Mouse (Mus musculus) c-Kit-positive CD71-positive TER-119-negative erythroid progenitor cells, embryonic 14.5 days (primary cell): ENCODE measurements around the gene Anapc15-ps.

ENCODE experiments used
- DNase-seq: peaks from one replicate; pipeline ENCODE4 v3.0.0-alpha.2; 2013; ENCODE audit warnings: low read depth

Anapc15-ps gene

DNA sequence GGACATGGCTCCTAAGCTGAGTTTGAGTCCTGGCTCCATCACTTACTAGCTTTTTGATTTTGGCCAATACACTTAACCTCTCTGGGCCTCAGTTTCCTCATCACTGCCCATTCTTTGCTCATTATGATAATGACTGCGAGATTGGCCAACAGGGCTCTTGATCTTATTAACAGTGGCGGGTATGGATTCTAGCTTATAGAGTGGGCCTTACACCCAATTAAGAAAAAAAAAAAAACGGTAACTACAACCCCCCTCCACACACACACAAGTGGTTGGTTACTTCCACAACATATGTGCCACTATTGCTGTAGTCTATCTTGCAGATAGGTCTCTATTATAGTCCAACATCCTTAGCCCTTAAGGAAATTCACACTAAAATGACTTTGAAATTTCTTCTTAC, at the start of gene Anapc15-ps:
Gene Anapc15-ps, minus strand, starts transcription at position 101 of the 400 bp plus-strand sequence.
- no peak for DNase-seq

DNA sequence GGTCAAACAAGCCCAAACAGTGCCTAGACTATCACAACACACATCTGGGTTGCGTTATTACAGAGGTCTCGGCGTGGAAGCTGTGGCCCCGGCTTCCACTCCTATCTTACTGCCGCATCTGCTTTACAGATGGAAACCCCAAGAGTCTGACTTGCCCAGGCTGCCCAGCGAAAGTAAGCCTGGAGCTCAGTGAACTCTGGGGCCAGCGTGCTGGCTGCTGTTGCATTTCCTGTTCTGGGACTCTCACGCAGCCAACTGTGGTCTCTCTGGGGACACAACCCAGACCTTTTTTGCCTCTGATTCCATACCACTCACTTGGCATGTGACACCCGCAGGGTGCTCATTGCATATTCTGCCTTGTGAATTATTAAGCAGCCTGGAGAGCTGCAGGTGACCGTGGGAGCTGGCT, 49.0 kb upstream of the Anapc15-ps start:
- peak; percentile 58 for DNase-seq

DNA sequence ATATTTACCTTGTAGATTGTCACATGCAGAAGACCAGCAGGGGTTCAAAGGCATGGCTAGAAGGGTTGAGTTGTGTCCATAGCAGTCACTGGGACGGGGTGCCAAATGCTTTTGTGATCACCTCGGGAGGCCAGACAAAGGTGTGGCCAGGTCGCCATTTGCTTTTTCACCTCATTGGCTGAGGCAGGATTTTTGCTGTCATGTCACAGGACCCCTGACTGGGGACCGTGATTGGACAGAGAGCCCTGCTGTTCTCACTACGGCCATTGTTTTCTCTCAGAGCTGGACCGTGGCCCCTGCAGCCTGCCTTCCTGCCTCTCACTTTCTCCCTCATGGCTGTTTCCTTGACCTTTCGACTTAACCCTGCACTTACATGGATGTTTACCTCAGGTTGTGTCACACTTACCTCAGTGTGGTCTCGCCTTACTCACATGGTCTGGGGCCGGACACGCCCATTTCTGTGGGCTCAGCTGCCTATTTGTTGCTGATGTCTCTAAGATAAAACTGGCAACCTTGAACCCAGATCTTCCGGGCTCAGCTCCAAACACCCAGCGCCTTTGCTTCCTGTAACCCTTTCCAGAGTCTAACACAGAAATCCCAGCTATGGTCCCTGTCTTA, 47.0 kb upstream of the Anapc15-ps start:
- no peak for DNase-seq

DNA sequence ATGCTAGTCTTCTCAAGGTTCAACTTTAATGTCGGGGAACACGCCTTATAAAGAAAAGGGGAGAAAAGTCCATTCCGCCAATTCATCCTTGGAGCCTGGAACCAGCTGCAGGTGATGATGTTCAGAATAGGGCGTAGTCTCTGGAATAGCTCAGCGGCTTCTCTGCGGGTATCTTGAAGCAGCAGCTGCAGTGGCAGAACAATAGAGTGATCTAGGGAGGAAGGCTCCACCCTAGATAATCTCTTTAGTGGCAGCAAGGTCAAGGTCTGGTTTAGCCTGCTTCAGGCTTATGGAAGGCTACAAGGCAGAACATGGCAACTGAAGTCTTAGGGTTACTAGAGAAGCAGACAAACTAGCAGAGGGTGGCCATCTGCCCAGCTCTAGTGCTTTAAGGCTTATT, 46.2 kb upstream of the Anapc15-ps start:
- no peak for DNase-seq

DNA sequence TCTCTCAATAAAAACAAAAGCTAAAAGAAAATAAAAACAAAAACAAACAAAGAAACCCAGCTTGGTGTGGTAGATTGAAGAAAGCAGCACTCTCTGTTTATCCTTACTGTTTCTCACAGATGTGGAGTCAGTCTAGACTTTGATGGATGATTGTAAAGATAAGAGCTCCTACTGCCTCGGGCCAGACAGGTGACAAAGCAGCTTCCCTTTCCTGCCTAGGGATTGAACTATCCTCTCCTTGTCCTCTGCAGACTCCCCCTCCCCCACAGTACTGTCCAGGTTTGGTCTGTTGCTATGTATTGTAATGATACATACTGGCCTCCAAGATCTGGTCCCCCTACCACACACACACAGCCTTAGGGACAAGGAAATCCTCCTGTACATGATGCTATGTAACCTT, 45.5 kb upstream of the Anapc15-ps start:
- no peak for DNase-seq

DNA sequence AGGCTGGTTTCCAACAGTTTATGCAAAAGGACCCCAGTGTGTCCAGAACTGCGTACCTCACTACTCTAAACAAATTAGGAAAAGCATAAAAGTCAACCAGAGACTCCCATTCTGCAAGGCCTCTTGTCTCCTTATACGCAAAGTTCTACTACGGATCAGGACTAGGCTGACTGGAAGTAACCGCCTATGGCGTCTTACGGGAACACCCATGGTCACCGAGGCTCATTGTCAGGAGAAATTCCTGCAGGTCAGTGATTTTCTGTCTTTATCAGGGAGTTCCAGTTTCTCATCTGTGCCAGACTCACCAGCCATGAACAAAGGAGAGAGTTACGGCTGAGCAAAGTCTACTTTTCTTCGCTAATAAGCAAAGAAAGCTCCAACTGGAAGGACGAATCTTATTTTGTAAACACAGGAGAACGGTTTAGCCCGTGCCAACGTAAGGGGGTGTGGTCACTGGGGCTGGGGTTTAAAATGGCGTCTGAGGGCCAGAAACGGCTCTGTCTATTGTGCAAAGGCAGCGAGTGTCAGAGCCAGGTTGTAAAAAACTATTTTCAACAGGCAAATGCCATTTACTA, 43.9 kb upstream of the Anapc15-ps start:
- DNase-seq: no peak

DNA sequence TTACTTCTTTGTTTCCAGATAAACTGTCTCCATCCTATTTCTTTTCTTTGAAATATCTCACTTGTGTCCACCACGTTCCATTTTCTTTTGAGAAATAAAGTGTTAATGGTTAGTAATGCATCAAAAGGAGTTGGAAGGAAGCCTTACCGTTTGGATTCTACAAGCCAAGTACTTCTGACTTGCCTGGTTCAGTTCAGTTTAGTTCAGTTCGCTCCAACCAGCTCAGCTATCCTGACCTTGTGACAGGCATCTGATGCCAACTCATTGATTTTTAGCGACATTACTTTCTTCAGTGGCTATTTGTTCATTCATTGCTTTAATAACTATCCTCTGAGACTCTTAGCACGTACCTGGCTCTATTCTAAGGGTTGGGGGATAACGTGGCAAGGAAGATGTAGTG, 42.4 kb upstream of the Anapc15-ps start:
- no peak for DNase-seq

DNA sequence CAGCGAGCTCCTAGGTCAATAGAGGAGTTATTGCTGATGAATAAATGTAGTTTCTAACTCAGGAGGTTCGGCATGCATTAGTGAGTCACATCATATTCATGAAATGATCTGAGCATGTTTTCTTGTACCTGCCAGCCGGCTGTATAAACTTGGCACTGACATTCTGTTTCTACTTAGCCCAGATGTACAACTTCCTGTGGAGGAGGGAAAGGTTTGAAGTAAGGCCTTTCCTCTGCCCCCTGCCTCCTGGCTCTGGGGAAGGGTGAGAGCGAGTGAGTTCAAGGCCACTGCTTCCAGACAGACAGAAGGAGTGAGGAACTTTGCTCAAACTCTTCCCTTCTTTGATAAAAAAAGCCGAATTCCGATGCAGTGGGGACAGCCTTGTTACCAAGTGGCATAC, 39.0 kb upstream of the Anapc15-ps start:
- DNase-seq: no peak

DNA sequence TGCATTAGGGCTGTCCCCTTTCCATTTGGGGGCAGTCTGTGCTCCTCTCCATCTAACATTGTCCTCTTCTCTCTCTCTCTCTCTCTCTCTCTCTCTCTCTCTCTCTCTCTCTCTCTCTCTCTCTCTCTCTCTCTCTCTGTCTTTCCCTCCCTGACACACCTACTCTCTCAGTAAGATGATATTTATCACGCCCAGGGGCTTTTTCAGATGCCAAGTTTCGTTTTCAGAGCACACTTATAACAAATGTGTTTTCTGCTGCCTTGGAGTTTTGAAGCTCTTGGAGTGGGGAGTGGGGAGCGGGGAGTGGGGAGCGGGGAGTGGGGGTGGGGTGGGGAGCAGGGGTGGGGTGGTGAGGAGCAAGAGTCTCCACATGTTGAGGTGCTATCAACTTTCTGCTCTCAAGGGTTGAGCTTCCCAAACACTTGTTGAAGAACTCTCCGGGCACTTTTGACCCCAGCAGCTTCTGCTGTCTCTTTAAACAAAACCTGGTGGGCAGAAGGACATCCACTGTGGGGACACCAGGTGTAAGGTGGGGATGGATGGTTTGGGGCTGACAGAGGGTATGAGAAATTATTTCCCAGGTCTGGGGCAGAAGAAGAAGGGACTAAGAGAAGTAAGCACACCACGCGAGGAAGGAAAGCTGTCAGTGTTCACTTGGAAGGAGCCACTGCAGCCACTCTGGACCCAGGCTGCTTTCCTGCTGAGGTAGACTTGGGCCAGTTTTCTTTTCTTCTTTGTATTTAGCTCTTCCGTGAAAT, 36.8 kb upstream of the Anapc15-ps start:
- DNase-seq: no peak

DNA sequence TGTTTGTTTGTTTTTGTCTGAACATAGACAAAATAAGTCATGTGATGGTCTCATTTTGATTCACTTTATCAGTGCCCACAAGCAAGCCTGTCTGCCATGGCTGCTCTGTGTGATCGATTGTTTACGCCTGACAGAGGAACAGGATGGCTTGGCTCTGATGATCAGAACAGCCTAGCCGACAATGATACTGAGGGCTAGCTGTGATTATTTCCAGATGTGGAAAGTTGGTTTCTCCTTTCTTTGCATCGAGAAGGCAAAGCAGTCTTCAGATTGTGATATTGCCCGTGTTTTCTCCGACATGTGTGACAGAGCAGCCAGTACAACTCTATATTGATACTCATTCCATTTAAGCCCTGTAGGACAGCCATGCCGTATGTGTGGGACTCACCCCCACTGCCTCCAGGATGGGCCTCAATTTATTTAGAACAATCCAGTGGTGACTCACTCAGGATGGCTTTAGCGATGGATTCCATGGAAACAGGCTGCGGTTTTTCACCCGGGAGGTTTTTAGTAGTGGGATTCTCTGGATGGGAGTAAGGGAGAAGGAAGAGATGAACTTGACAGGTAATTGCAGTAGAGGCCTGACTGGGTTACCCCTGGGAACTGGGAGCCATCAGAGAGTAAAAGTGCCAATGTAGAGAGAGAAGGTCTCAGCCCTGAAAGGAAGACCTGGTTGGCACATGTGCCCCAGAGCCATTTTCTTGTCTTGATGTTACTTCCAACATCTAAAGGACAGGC, 36.1 kb upstream of the Anapc15-ps start:
- DNase-seq: no peak

DNA sequence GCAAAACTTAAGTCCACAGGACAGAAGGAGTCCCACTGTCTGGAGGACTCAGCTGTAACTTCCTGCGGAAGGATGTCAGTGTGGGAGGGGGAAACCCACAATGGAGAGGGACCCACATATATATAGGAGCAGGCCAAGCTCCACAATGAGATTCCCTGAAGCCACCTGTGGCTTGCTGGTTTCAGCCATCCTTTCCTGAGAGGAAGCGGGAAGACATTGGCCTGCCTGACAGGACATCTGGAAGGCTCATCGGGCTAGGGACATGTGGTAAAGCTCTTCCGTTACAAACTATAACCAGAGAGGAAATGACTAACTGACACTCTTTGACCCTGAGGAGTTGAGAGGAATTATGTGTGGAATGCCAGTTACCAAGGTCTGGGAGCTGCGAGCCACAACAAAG, 34.8 kb upstream of the Anapc15-ps start:
- DNase-seq: no peak

DNA sequence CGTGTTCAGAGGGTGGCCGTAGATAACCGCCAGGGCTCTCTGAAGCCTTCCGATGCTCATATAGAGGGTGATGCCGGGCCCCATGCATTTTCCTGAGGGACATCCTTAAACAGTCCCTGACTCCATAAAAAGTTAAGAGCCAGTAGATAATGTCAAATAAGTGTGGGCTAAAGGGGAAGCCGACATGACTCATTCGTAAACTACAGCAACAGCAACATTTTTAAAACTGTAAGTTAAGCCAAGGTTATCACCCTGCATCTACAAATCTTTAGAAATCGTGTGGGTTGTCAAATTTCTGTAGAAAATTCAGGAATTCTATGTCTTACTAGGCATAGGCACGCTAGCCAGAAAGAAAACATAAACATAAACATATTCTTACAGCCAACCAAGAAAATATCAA, 33.6 kb upstream of the Anapc15-ps start:
- no peak for DNase-seq

DNA sequence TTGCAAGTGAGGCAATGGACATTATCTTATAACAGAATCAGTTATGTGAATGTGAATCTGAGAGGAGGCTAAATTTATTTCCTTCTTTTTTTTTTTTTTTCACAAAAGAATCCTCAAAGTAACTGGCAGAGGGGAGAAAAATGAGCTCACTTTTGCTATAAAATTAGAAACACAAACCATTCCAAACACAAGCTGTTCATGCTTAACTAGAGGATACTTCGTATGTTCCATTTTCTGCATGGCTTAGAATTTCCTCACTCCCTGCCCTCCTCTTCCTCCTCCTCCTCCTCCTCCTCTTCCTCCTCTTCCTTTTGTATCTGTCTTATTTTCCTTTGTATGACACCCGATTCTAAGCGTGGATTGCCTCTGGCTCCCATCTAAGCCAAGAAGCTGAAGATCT, 32.5 kb upstream of the Anapc15-ps start:
- no peak for DNase-seq

DNA sequence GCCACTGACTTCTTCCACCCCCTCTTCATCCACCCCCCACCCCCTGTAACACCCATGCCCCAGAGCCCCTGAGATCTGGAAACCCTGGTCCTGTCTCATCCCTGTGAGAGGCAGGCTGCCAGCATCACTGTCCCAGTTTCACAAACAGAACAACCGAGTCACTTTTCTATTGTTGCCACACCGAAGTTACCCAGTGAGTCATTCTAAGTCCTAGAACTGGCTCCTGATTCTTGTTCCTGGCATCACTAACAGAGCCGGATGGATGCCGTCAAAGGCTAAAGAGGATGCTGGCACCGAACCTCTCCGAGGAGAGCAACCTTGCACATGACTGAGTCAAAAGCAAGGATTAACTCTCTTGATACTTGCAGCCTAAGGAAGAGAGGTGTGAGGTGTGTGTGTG, 31.6 kb upstream of the Anapc15-ps start:
- DNase-seq: no peak

DNA sequence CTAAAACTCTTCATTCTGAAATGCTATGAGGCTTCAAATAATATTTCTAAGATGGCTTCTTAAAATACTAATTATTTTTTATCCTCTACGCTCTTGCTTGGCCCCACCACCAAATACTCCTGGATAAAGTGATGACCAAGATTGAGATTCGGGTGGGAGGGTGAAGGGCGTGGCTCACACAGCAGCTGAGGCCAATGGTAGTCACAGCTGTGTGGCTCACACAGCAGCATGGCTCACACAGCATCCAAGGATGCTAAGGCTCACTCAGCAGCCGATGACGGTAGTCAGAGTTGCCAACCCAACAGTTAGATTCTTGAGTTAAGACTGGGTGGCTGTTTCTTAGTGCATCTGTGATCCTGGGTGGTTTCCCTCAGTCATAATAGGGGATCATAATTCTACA, 30.5 kb upstream of the Anapc15-ps start:
- no peak for DNase-seq

DNA sequence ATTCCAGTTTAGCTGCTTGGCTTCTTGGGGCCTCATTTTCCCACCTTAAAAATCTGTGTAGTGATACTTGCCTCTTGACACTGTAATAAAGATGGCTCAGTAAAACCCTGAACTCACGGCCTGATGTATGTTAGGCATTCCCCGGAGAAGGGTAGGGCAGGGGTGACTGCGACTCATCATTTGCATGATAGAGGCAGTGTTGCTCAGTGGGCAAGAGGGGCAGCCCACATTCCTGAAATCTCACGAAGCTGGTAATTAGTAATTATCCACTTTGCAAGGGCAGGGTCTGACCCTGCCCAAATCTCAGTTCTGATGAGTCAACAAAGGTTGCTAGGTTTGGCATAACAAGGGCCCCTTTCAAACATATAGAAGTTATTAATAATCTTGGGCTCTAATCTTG, 27.2 kb upstream of the Anapc15-ps start:
- no peak for DNase-seq

DNA sequence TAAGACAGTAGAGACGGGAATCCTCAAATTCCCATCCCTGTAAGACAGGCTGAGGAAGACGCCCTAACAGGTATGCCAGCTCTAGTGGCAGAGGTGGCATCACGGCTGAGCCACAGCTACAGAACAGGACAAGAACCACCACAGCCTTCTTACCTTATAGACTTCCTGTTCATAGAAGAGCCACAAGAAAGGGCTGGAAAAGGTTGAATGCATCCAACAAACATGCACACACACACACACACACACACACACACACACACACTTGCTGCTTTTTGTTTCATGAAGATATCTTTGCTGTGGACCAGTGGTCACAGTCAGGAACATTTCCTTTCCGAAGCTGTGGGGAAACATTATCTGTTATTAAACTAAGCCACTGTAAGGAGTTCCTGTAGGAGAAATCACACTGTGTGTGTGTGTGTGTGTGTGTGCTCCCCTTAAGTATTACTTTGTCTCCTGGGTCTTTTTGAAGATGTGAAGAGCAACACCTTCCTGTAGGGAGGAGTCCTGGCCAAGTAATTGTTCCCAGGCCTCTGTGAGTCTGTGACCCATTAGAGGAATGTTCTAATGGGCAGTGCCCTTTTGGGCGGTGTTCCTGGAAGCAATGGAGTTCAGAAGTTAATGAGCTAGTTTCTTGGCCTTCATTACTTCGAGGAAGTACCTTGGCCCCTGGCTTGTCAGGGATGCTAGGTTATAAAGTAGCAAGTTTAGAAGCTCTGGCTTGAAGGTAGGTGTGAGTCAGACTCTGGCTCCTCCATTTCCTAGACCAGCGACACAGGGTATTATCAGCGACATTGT, 25.9 kb upstream of the Anapc15-ps start:
- no peak for DNase-seq

DNA sequence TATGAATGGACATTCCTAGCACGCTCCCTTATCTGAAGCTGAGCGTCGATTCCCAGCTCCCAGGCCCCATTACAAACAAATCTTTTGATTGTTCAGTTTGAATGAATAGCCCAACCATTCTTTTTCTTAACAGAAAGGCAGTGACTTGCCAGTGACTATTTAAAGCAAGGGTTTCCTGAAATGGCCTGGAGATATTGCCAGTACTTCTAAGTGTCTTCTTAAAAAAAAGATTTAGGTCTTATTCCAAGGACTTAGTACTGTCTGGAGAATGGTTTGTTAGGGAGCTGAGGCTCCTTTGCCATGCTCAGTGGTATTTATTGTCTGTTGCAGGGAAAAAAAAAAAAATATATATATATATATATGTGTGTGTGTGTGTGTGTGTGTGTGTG, 23.0 kb upstream of the Anapc15-ps start:
- DNase-seq: no peak

DNA sequence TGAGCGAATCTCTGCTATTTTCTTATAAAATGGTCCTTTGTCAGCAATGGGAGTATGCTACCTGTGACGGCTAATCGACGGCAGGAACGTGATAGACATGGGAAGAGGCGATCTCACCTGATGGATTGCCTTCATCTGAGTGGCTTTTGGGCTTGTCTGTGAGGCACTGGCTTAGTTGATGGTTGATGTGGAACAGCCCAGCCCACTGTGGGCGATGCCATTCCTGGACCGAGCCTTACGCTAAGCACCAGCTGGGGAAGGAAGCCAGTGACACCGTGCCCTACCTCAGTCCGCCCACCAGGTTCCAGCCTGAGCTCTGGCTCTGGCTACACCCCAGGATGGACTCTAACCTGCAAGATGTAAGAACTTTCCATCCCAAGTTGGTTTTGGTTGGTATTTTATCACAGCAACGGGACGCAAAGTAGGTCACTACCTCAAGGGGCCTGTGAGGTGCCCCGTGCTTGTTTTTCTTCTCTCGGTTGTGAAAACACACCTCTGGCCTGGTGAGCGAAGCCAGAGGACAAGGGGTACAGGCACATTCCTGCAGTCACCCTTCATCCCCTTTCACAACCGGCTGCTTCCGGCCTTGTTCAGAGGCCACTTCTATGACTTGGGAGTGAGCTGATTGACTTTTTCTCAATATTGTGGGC, 22.5 kb upstream of the Anapc15-ps start:
- no peak for DNase-seq

DNA sequence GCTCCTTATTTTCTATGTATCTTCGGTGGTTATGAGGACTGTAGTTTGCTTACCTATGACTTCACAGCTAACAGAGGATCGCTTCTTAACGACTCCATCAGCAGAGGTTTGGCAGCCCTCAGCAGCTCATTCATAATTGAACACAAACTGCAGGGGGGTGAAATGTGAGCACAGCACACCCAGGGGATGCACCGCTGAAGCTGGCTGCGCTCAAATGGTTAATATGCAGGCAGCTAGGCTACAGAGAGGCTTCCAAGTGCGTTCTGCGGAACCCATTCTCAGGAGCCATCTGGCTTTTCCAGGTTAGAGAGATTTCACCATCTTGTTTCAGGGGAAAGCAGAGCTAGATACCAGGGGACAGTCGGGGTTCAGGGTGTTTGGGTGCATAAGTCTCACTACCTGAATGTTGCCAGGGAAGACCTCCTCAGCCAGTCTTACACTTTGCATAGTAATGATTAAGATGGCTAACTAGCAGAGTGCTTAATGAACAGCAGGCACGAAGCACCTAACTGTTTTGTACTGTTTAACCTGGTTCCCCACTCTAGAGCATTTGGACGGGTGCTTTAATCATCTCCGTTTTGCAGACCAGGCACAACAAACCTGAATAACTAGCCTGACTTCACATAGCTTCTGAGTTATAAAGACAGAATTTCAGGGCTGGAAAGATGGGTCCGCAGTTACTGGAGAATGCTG, 21.5 kb upstream of the Anapc15-ps start:
- no peak for DNase-seq

DNA sequence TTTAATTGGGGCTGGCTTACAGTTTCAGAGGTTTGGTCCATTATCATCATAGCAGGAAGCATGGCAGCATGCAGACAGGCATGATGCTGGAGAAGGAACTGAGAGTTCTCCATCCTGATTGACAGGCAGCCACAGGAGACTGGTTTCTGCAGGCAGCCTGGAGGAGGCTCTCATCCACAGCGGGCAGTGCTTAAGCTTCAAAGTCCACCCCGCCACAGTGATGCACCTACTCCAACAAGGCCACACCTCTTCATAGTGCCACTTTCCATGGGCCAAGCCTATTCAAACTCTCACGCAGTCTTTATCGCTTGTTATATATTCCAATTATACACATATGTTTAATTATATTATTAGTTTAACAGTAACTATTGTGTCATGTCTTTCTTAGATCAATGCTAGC, 18.1 kb upstream of the Anapc15-ps start:
- DNase-seq: no peak
